Mouse (Mus musculus): ENCODE data around the gene Gm37240. TPM values are rescaled to one million over a fixed set of nuclear protein-coding genes. Genes with fewer than 3 reads are reported as not detected.
A peak's percentile ranks its signal among the peaks of the same experiment; 100 is the strongest.

The Gm37240 gene
- polyA plus RNA-seq, 1 experiment from 2014 or later, result 0.43 TPM

DNA sequence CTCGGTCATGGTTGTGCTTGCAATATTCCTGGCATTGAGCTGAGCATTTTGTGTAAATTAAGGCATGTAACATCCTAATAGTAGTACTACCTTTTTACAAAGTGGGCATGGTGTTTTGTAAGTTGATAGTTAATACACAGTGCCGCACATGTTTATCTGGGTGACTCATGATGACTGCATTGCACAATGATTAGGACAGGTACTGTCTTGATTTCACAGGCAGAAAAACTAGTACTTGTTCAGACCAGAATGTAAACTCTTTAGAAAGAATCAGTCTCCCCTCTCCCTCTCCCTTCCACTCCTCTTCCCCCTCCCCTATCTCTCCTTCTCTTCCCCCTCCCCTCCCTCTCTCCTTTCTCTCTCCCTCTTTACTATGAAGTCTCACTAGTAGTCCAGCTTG, 1284.6 kb downstream of the Gm37240 start:
- H3K9me3 ChIP-seq (ENCODE audit: control insufficient read depth, low read length), result no peaks in the 10 kb centered on the region
- DNase-seq (ENCODE audit: low spot score) (no peak), ATAC-seq (replicated peaks; ENCODE audit: low FRiP score) (no peak)
- no peak overlapping the region for H3K4me2 ChIP-seq (ENCODE audit: low read depth, low read length, severe bottlenecking)
- WGBS, result 95% methylated on average over 2 of the region's 2 CpGs
- no peaks in the 10 kb centered on the region for H3K4me1 ChIP-seq (replicated peaks; ENCODE audit: control insufficient read depth, insufficient read depth, low read length)
- H3K36me3 ChIP-seq (ENCODE audit: control insufficient read depth, insufficient read depth, low read length), result no peaks in the 10 kb centered on the region
- no peak overlapping the region for H3K9ac ChIP-seq (ENCODE audit: low read length)
- H3K27me3 ChIP-seq (ENCODE audit: control insufficient read depth, insufficient read depth, low read length), result no peaks in the 10 kb centered on the region; the same call in 1 of the 2 replicates
- H3K27ac ChIP-seq (ENCODE audit: low read depth, low read length), result no peak overlapping the region
- no peak overlapping the region for H3K4me3 ChIP-seq (ENCODE audit: low read depth, low read length)

DNA sequence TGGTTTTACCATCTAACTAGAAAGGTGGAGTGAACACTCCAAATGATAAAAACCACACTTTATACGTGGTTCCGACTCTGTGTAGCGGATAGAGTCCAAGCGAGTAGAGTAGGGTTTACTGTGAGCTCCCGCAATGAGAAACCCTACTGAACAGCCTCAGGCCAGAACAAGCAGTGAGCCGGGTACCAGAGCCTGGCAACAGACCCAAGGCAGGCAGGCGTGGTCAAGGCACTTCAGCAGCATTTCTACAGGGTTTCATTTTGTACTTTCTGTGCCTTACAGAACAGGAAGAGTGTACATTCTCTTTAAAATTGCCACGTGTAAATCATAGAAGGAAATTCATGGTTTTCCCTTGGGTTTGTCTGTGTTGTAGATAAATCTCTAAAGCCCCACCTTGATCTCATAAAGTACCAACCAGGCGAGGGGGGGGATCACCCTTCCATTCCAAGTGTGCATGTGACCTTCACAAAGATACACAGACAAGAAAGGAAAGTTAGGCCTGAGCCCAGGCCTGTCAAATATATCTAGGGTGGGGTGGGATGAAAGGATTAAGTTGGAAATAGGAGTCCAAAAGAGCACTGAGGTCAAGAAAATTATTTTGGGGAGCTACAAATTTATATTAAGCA, 1285.3 kb downstream of the Gm37240 start:
- WGBS, result 87% methylated on average over 9 of the region's 9 CpGs
- H3K36me3 ChIP-seq (ENCODE audit: control insufficient read depth, insufficient read depth, low read length), result no peaks in the 10 kb centered on the region
- no peak for DNase-seq (ENCODE audit: low spot score)
- H3K9ac ChIP-seq (ENCODE audit: low read length), result no peak overlapping the region
- no peak overlapping the region for H3K4me3 ChIP-seq (ENCODE audit: low read depth, low read length)
- H3K4me1 ChIP-seq (replicated peaks; ENCODE audit: control insufficient read depth, insufficient read depth, low read length), result no peaks in the 10 kb centered on the region
- H3K9me3 ChIP-seq (ENCODE audit: control insufficient read depth, low read length), result no peaks in the 10 kb centered on the region
- ATAC-seq (replicated peaks; ENCODE audit: low FRiP score), result no peak
- no peak overlapping the region for H3K4me2 ChIP-seq (ENCODE audit: low read depth, low read length, severe bottlenecking)
- H3K27ac ChIP-seq (ENCODE audit: low read depth, low read length), result no peak overlapping the region
- no peaks in the 10 kb centered on the region; the same call in 1 of the 2 replicates for H3K27me3 ChIP-seq (ENCODE audit: control insufficient read depth, insufficient read depth, low read length)

DNA sequence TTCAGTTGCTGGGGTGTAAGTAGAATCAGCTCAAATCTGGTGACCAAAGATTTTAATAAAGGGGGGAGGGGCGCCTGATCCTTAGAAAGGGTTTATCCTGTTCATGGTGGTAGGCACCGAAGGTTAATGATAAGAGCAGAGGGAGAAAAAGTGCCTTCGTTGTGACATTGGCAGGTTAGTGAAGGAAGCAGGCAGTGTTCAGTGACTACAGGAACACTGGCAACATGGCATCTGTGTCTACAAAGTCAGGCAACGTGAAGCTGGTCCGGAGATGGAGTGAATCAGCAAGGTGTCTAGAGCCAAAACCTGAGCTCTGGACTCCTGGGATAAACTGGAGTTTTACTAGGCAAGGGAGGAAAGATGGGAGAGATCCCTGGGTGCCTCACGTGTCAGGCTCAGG, 1288.6 kb downstream of the Gm37240 start:
- Histone ChIP-seq H3K4me1 (replicated peaks; ENCODE audit: control insufficient read depth, insufficient read depth, low read length) (peaks cover 5% of the 10 kb centered on the region; the same call in 1 of the 2 replicates), H3K27me3 (ENCODE audit: control insufficient read depth, insufficient read depth, low read length) (no peaks in the 10 kb centered on the region), H3K9ac (ENCODE audit: low read length) (no peak overlapping the region), H3K36me3 (ENCODE audit: control insufficient read depth, insufficient read depth, low read length) (no peaks in the 10 kb centered on the region), H3K27ac (ENCODE audit: low read depth, low read length) (no peak overlapping the region), H3K4me3 (ENCODE audit: low read depth, low read length) (no peak overlapping the region), H3K4me2 (ENCODE audit: low read depth, low read length, severe bottlenecking) (no peak overlapping the region), H3K9me3 (ENCODE audit: control insufficient read depth, low read length) (no peaks in the 10 kb centered on the region)
- DNase-seq (ENCODE audit: low spot score) (no peak), ATAC-seq (replicated peaks; ENCODE audit: low FRiP score) (no peak)
- WGBS, result 90% methylated on average over 6 of the region's 6 CpGs

- no peak for DNase-seq (ENCODE audit: low spot score)
- no peaks in the 10 kb centered on the region for H3K9me3 ChIP-seq (ENCODE audit: control insufficient read depth, low read length)
- no peak overlapping the region for H3K4me2 ChIP-seq (ENCODE audit: low read depth, low read length, severe bottlenecking)
- WGBS, result 84% methylated on average over 6 of the region's 6 CpGs
- no peaks in the 10 kb centered on the region for H3K36me3 ChIP-seq (ENCODE audit: control insufficient read depth, insufficient read depth, low read length)
- no peak overlapping the region for H3K27ac ChIP-seq (ENCODE audit: low read depth, low read length)
- H3K9ac ChIP-seq (ENCODE audit: low read length), result no peak overlapping the region
- ATAC-seq (replicated peaks; ENCODE audit: low FRiP score), result no peak
- H3K4me3 ChIP-seq (ENCODE audit: low read depth, low read length), result no peak overlapping the region
- H3K4me1 ChIP-seq (replicated peaks; ENCODE audit: control insufficient read depth, insufficient read depth, low read length), result peaks cover 5% of the 10 kb centered on the region; the same call in 1 of the 2 replicates
- no peaks in the 10 kb centered on the region for H3K27me3 ChIP-seq (ENCODE audit: control insufficient read depth, insufficient read depth, low read length)
Measured at GRCm38 (mm10) chr3:84597996-84598734, 1289.2 kb downstream of the Gm37240 start.

- Histone ChIP-seq H3K4me3 (ENCODE audit: low read depth, low read length) (no peak overlapping the region), H3K36me3 (ENCODE audit: control insufficient read depth, insufficient read depth, low read length) (no peaks in the 10 kb centered on the region), H3K4me2 (ENCODE audit: low read depth, low read length, severe bottlenecking) (peak overlapping the region; percentile 26; the same call in 1 of the 2 replicates), H3K9me3 (ENCODE audit: control insufficient read depth, low read length) (no peaks in the 10 kb centered on the region), H3K27ac (ENCODE audit: low read depth, low read length) (no peak overlapping the region), H3K9ac (ENCODE audit: low read length) (no peak overlapping the region), H3K4me1 (replicated peaks; ENCODE audit: control insufficient read depth, insufficient read depth, low read length) (peaks cover 5% of the 10 kb centered on the region; the same call in 1 of the 2 replicates), H3K27me3 (ENCODE audit: control insufficient read depth, insufficient read depth, low read length) (no peaks in the 10 kb centered on the region)
- 45% methylated on average over 5 of the region's 5 CpGs for WGBS
- no peak for ATAC-seq (replicated peaks; ENCODE audit: low FRiP score)
- DNase-seq (ENCODE audit: low spot score), result no peak
Measured at GRCm38 (mm10) chr3:84595677-84596234, 1291.6 kb downstream of the Gm37240 start.

DNA sequence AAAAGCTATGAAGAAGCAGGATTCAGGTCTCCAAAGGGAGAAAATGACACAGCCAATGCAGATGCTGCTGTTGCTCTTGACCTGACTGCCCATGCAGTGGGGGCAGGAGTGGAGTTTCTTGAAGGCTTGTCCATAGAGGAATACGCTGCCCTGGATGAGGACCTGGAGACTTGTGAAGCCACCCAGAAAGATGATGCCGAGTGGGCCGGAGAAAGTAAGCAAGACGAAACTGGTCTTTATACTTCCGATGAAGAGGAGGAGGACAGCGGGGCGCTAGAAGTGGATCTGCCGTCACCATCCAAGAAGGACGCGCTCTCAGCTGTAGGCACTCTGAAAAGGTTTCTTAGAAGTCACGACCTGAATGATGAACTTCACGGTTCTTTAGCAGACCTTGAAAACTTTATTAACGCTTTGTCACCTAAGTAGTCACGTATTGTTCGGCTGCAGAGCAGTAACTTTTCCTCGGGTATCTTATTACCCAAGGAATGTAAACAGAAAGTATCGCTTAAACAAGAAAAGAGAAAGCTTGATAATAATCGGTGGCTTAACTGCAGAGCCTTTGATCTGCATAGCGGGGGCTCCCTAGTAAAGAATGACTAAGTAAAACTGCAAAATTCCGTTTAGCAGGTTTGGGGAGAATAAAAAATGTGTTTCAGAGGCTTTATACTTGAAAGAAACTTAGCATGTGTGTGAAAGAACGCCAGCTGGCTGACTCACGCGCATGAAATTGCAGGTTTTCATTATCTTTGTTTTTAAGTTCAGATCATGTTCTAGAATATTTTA, 1292.2 kb downstream of the Gm37240 start:
- no peaks in the 10 kb centered on the region for H3K36me3 ChIP-seq (ENCODE audit: control insufficient read depth, insufficient read depth, low read length)
- no peak for DNase-seq (ENCODE audit: low spot score)
- ATAC-seq (replicated peaks; ENCODE audit: low FRiP score), result no peak

DNA sequence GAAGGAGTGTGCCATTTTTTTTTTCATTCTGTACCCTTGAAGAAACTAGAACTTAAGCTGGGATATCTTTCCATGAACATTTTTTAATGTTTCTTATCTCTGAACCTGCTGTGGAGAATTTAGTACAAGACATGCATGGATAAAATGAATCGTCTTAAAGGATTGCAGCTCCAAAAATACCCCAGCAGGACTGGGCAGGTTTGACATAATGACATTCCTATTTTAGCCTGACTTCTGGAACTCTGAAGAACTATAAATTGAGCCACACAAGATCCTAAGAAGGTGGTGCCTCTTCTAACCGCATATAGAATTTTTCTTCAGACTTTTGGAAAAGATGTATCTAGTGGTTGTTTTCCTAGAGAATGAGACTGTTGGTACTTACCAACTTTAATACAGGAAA, 1294.0 kb downstream of the Gm37240 start, which contains the start of gene Tigd4:
Gene Tigd4, plus strand, starts transcription at position 301 of the 400 bp plus-strand sequence.
- Histone ChIP-seq H3K27me3 (ENCODE audit: control insufficient read depth, insufficient read depth, low read length) (no peaks in the 10 kb centered on the region), H3K4me2 (ENCODE audit: low read depth, low read length, severe bottlenecking) (no peak within 1 kb of the TSS), H3K9me3 (ENCODE audit: control insufficient read depth, low read length) (no peaks in the 10 kb centered on the region), H3K36me3 (ENCODE audit: control insufficient read depth, insufficient read depth, low read length) (no peaks in the 10 kb centered on the region), H3K27ac (ENCODE audit: low read depth, low read length) (no peak within 1 kb of the TSS), H3K4me1 (replicated peaks; ENCODE audit: control insufficient read depth, insufficient read depth, low read length) (peaks cover 5% of the 10 kb centered on the region; the same call in 1 of the 2 replicates), H3K4me3 (ENCODE audit: low read depth, low read length) (no peak within 1 kb of the TSS), H3K9ac (ENCODE audit: low read length) (no peak within 1 kb of the TSS)
- WGBS, result 92% methylated on average over 2 of the region's 2 CpGs
- no peak for ATAC-seq (replicated peaks; ENCODE audit: low FRiP score)
- no peak for DNase-seq (ENCODE audit: low spot score)

More for the DNA sequence above, 1292.2 kb downstream of the Gm37240 start:
- Histone ChIP-seq H3K4me2 (ENCODE audit: low read depth, low read length, severe bottlenecking) (peak overlapping the region; percentile 26; the same call in 1 of the 2 replicates), H3K9me3 (ENCODE audit: control insufficient read depth, low read length) (no peaks in the 10 kb centered on the region), H3K27ac (ENCODE audit: low read depth, low read length) (no peak overlapping the region), H3K9ac (ENCODE audit: low read length) (no peak overlapping the region), H3K4me1 (replicated peaks; ENCODE audit: control insufficient read depth, insufficient read depth, low read length) (peaks cover 5% of the 10 kb centered on the region; the same call in 1 of the 2 replicates), H3K27me3 (ENCODE audit: control insufficient read depth, insufficient read depth, low read length) (no peaks in the 10 kb centered on the region), H3K4me3 (ENCODE audit: low read depth, low read length) (peak overlapping the region; percentile 9; the same call in 1 of the 2 replicates)
- 13% methylated on average over 23 of the region's 23 CpGs for WGBS

- Histone ChIP-seq H3K36me3 (ENCODE audit: control insufficient read depth, insufficient read depth, low read length) (no peaks in the 10 kb centered on the region), H3K9ac (ENCODE audit: low read length) (no peak overlapping the region), H3K9me3 (ENCODE audit: control insufficient read depth, low read length) (no peaks in the 10 kb centered on the region), H3K4me3 (ENCODE audit: low read depth, low read length) (no peak overlapping the region), H3K4me2 (ENCODE audit: low read depth, low read length, severe bottlenecking) (no peak overlapping the region), H3K27ac (ENCODE audit: low read depth, low read length) (no peak overlapping the region), H3K27me3 (ENCODE audit: control insufficient read depth, insufficient read depth, low read length) (no peaks in the 10 kb centered on the region), H3K4me1 (replicated peaks; ENCODE audit: control insufficient read depth, insufficient read depth, low read length) (peaks cover 2% of the 10 kb centered on the region; the same call in 1 of the 2 replicates)
- ATAC-seq (replicated peaks; ENCODE audit: low FRiP score), result no peak
- no peak for DNase-seq (ENCODE audit: low spot score)
- WGBS, result 67% methylated on average over 5 of the region's 5 CpGs
Measured at GRCm38 (mm10) chr3:84586736-84587135, 1300.6 kb downstream of the Gm37240 start.

Data from forebrain, embryonic 11.5 days (tissue).